Mouse (Mus musculus) testis, postnatal 14 days (tissue): ENCODE measurements around the gene Tpi1.

Experiments used
- DNase-seq: peaks from one replicate; pipeline ENCODE4 v3.0.0; 2021; ENCODE audit warnings: low spot score

Gene Tpi1

GRCm38 (mm10) chr6:124813933-124814332 is at the start of gene Tpi1:
Gene Tpi1 (minus strand): TSS chr6:124814296.
- DNase-seq: peak; percentile 82

DNA sequence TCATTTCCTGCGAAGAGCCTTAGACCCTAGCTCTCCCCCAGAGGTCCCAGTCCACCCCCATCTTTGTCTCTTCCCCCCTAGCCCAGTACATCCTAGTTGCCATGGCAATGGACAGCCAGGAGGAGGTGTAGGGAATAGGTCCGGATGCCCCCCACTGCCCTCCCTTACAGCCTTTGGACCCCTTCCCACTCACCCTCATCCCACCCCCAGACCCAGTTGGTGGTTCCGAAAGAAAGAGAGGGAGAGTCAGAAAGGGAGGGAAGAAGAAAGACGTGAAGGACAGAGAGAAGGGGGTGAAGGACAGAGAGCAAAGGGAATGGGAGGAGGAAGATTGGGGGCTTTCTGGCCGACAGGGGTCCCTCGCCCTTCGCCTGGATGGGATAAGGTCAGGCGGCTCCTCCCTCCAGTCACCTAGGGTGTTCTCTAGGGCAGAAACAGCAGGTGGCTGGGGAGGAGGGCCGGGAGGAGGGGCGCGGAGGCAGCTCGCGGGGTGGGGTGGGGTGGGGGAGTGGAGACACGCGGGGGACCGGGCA is 49.1 kb upstream of the Tpi1 start:
- DNase-seq: no peak

DNA sequence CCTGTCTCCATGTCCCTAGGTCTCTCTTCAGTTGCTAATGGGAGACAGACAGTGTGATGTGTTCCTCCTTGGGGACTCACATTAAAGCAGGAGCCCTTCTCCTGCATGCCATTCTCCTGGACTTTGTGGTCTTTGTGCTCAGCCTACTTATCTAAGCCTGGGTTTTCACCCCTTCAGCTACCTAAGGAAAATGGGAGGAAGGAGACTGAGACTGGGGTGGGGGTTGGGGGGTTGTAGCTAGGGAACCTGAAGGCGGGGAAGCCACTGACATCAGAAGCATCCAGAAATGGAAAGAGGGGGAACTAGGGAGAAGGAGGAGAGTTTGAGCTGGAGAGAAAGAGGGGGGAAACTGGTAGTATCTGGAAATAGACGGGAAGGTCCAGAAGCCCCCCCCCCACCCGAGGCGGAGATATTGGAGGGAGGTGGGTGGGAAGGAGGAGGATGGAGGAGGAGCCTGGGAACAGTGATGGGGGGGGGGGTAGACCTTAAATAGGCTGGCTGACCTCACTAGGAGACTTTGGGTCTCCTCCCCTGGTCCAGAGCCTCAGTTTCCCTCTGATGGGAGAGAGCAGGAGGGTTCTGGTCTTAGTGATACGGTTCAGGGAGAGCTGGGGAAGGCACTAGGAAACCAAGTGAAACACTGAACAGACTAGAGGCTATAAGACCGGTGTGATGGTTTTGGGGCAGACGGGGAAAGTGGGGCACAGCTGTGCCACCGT is 48.5 kb upstream of the Tpi1 start:
- DNase-seq: no peak

DNA sequence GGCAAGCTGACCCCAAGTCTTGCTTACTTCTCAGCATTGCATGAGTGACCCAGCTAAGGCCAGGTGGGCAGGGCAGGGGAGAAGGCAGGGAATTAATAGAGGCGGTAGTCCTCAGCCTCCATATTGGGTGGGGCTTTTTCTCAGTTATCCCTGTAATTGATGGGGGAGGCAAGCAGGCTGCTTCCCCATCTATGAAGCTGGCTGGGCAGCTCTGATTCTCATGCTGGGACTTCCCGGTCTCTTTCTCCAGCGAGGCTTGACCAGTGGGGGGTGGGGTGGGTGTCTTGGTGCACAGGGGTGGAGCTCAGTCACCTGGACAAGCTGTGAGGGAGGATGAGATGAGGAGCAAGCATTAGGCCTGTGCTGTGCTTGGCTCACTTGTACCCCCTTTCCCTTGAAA is 47.7 kb upstream of the Tpi1 start:
- DNase-seq: no peak

DNA sequence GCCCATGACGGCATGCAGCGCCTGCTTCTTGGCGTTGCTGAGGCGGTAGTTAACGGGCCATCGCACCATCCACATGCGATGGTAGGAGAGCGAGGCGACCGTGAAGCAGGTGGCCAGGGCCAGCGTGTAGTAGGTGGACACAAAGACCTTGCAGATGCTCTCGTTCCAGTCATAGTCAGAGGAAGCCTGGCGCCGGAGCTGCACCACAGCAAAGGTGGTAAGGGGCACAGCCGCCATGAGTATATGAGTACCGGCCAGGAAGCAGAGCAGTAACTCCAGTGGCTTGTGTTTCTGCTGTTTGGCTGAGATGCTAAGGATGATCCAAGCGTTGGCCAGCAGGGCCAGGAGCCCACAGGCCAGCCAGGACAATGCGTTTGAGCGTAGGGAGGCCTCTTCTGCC is 47.2 kb upstream of the Tpi1 start:
- DNase-seq: no peak

DNA sequence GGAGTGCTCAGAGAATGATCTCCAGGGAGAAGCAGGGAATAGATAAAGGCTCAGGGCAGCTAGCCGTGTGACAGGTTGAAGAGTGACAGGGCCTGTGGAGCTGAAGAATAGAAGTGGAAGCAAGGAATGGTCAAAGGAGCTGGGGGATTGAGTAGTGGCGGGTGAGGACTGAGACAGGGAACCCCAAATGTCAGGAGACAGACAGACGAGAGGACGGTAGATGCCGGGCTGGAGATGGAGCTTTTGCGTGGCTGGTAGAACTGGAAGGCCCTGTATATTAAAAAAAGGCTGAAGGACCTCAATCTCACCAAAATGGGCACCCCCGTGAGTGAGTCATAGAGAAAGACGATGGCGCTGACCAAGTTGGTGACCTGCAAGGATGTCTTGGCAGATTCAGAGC is 46.4 kb upstream of the Tpi1 start:
- no peak for DNase-seq

DNA sequence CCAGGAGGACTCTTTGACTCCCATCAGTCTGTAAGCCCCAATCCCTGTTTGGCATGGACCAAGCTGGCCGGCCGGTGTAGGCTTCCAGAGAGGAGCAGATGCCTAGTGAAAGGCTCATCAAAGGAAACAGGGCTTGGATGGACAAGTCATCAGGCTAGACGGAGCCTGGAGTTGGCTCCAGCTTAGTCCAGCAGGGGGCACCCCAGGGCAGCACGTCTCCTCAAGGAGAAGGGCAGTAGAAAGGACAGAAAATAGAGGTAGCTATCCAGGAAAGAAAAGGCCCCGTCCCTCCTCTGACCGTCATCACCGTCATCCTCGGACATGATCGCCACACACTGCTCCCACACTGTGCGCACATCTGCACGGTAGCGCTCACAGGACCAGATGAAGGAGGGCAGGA is 45.6 kb upstream of the Tpi1 start:
- DNase-seq: peak; percentile 70

DNA sequence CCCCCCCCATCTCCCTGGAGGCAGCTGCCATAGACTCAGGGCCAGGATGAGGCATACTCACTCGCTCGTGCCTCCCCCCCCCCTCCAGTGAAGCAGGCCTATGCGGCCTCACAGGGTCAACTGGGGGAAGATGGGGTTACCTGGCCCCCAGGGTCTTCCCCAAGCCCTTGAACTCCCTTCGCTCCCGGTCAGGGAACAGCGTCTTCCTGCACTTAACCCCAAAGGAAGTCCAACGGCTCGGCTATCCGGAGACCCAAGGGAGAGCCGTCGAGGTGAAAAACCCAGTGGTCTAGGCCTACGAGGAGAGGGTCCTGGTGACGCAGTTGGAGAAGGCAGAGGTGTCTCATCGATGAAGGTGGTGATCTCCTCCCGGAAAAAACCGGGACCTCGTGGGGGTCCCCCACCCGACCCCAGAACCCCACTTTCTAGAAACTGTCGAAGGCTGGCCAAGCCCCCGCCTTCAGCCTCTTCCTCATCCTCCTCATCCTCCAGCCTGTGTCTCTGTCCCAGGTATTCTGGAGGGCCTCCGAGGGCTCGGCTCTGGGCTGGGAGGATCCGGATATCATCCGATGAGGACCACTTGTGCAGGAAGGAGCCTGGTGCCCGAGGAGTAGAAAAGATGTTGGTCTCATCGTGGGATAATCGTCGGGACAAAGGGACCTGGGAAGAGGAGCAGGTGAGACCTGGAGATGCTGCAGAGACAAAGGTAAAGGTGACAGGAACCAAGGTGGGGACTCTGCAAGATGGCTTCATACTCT is 44.6 kb upstream of the Tpi1 start:
- DNase-seq: no peak

DNA sequence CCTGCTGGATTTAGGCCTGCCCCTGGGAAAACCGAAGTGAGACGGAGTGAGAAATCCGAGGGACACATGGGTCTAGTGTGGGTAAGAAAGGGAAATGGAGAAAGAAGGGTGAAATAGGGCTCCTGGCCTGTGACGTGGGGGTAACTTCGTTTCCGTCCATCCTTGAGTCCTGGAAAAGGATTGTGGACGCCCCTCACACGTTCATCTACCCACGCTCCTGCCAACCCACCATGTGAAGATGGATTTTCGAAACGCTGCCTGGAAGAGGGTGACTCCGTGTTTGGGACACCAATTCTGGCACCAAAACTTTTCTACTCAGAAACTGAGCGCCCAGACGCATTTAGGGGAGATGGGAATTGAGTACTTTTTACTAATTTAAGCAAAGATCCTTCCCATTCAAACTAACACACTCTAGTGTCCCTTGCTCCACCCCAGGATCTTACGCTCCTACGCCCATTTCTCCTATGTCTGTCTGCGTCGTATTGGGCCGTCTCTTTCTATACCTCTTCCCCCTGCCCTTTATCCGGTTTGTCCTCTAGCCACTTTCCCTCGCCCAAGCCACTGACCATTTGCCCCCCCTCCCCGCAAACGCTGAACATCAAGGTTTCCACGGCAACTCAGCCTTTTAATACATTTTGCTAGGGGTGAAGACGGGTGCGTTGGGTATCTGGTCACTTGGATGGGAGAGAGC is 43.9 kb upstream of the Tpi1 start:
- DNase-seq: no peak

DNA sequence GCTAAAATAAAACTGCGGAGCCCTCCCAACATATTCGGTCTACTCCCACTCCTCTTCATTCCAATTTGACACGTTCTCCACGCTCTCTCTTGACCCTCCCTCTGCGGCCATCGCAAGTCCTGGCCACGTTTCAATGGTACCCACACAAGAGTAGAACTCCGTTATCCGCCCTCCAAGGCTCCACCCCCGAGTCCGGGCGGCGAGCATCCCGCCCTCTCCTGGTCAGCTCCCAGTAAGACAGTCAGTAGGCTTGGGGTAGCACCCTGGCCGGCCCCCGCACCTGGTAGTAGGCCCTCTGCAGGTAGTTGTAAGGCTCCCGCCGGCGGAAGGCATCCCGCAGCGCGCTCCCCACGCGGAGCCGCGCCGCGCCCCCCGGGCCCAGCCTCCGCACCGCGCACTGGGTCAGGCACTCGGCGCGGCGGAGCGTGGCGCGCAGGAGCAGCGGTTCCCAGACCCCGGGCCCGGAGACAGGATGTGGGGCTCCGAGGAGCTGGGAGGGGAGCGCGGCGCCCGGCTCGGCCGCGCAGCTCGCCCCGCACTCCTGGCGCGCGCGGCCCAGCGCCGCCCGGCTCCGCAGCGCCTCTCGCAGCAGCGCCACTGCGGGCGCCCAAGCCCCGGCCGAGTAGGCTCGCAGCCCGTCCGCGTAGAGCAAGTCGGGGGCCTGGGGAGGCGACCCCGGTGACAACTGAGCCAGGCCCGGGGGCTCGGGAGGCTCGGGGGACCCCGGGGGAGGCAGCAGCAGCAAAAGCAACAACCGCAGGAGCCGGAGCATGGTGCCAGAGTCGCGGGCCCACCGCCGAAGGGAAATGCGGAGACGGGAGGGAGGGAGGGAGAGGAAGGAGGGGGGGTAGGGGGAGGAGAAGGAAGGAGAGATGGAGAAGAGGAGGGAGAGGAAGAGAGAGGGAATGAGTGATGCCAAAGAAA is 43.1 kb upstream of the Tpi1 start, which contains the start of gene P3h3:
Gene P3h3 (minus strand): TSS at position 837 of the 924 bp plus-strand sequence.
- peak; percentile 69 for DNase-seq

DNA sequence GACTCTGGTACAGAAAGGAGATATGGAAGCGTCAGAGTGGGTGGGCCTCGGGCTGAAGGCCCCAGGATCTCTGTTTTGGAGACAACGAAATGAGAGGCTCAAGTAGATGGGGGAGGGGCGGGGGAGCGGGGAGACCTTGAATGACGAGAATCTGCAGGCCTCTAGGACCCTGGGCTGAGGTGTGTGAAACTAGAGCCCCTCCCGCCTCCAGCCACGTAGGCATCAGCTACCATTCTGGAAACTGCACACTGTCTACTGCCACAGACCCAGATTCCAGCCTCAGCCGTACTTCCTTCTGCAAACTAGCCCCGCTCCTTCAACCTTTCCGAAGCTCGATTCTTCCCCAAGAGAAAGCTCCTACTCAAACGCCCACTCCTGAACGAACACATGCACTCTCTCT is 42.2 kb upstream of the Tpi1 start:
- no peak for DNase-seq

GRCm38 (mm10) chr6:124854647-124855046 is 40.6 kb upstream of the Tpi1 start:
- DNase-seq: no peak

DNA sequence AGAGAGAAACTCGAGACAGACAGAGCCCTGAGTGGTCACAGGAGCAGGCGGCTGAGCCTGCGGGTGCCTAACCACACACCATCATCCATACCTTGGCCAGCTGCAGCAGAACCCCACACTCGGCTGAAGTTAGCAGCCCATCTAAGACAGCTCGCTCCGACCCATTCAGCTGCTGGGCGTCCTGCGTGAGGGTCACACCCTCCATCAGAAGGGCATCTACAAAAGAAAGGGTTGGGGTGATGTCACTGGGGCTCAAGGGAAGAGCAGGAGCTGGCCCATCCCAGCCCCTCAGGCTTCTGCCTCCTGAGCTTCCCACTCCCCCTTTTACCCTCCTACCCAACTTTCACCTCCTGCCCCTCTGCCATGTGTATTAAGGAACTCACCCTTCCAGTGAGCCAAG is 36.4 kb upstream of the Tpi1 start:
- no peak for DNase-seq

DNA sequence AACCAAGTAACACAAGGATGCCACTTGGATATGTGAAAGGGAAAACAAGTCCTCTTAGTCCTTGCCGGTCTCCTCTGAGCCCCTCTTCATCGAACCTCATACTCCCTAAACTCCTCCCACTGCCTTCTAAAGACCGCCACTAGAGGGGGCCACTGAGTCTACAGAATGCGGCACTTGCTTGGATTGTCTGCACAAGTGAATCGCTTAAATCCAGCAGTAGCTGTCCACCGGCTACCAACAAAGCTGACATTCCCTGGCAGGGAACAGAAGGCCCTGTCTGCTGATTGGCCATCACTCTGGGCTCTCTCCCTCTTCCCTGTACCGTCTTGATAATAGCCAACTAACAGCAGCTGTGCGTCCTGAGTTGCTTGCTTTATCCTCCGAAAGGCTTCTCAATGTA is 33.2 kb upstream of the Tpi1 start:
- DNase-seq: peak; percentile 86

- no peak for DNase-seq
Measured at GRCm38 (mm10) chr6:124840241-124841167, 26.4 kb upstream of the Tpi1 start, which contains the start of gene Gnb3. Gene Gnb3 (minus strand): TSS chr6:124840275.

DNA sequence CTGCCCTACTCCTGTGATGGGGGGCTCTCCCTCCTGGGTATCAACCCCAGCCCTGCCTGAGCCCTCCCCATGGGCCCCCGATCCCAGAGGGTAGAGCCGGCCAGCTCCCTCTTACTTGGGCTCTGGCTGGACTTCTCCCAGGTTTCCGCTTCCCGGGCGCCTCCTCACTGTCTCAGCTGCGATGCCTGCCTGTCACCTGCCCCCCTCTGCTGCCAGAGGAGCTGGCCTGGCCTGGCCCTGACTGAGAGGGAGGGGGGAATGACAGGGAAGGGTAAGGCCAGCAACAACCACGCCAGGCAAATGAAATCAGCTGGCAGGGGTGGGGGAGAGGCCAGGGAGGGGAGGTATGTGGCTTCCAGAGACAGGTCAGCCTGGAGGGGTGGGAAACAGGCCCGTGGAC is 25.7 kb upstream of the Tpi1 start:
- no peak for DNase-seq

- no peak for DNase-seq
Measured at GRCm38 (mm10) chr6:124836411-124836810, 22.3 kb upstream of the Tpi1 start.

- no peak for DNase-seq
Measured at GRCm38 (mm10) chr6:124835531-124835930, 21.4 kb upstream of the Tpi1 start.

DNA sequence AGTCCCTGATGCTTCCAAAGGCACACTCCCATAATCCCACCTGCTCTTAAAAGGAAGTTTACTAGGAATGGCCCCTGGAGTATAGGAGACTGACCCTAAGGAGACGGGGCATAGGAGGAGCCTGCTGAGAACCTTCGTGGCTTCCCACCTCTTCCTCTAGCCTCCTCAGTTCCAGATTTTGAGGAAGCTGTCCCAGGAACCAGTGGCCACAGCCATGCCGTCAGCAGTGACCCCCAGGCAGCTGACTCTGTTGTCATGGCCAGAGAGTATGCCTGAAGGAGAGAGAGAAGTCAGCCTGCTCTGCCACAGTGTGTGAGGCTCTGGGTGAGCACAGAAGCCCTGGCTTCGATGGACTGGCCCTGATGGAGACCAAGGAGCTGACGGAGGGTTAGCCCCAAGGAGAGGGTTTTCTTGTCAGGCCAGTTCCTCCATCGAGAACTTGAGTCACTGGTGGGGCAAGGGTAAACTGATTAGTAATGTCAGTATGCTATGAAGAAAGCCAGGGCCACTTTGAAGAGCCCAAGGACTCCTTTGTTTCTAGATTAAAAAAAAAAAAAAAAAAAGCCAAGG is 20.5 kb upstream of the Tpi1 start:
- no peak for DNase-seq

GRCm38 (mm10) chr6:124831649-124832048 is 17.6 kb upstream of the Tpi1 start:
- DNase-seq: no peak
